Mouse (Mus musculus) gastrocnemius, postnatal 36 days (tissue): ENCODE data around the gene Gcnt1. TPM values are rescaled to one million over a fixed set of nuclear protein-coding genes. Genes with fewer than 3 reads are reported as not detected.

ENCODE experiments used
- DNase-seq, 2 experiments: peaks; one replicate each; pipeline ENCODE4 v3.0.0; 2022
- intact Hi-C: fragments of 180-260 bp; cut with DNase I; formaldehyde crosslinking; loops from one replicate; pipeline ENCODE4 v1.15.1; 2025
- total RNA-seq, 2 experiments: library from RNA; stranded (reverse); gene quantifications; 2 replicates each; pipeline ENCODE4 v1.2.3; 2021

The Gcnt1 gene
- total RNA-seq, 2 experiments from 2014 or later: 0.39 to 0.48 TPM

DNA sequence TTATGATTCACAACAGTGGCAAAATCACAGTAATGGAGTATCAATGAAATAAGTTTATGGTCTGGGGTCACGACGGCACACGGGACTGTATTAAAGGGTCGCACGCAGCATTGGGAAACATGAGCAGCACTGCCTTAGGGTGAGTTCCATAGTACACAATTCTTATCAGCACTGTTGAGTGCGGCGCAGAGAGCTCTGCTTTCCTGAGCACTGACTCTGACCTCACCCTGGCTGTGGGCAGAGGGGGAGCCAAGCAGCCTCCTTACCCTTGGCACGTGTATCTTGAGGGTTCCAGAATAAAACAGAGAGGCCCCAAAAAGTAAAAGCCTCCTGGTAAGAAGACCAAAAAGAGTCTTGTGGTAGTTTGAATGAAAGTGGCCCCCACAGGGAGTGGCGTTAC, 4.1 kb downstream of the Gcnt1 start:
- intact Hi-C loops: loop anchor here (5.0 kb wide), 1 partner anchor 241 kb away; no protein-coding TSS in a partner anchor
- no peak for DNase-seq

DNA sequence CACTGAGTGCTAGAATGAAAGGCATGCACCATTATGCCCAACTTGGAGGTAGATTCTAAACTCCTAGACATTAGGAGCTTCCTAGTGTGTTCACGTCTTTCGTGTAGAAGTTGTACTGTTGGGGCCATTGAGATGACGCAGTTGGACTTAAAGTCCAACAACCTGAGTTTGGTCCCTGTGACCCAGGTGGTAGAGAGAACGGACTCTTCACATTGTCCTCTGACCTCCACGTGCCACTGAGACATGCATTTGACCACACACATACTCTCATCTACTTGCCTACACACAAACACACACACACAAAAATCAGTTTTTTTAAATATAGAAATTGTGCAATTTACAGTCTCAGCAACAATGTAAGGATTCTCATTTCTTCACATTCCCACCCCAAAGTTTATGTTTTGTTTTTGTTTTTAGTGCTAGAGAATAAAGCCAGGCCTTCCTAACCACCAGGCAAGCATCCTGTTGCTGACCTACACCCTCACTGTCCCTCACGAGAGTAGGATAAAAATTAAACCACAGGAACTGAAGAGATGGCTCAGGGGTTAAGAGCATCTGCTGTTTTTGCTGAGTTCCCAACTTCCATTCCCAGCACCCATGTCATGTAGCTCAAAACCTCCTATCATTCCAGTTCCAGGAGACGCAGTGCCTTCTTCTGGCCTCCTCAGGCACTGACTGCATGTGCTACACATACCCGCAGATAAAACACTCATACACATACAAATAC, 6.1 kb downstream of the Gcnt1 start:
- intact Hi-C loops: loop anchor here (5.0 kb wide), 1 partner anchor 239 kb away; no protein-coding TSS in a partner anchor
- no peak for DNase-seq

DNA sequence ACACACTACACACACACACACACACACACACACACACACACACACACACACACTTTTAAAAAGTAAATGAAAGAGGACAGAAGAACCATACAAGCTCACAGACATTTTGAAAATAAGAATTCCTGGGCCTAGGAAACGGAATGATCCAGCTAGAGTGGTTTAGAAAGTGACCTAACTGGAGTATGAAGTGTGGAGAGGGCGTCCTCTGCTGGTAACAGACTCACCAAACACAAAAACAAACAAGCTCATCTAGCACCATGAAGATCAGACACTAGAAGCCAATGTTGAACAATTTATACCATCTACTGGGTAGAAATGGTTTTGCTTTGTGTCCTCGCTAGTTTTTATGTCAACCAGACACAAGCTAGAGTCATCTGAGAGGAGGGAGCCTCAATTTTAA, 7.9 kb downstream of the Gcnt1 start:
- DNase-seq: peak in 1 of 2 experiments; percentile 5
- intact Hi-C loops: loop anchor here (5.0 kb wide), 1 partner anchor 237 kb away; no protein-coding TSS in a partner anchor

- no peak for DNase-seq
- intact Hi-C loops: no loop called here
Observed at GRCm38 (mm10) chr19:17361181-17361580, 11.5 kb downstream of the Gcnt1 start.

GRCm38 (mm10) chr19:17359315-17359890, 13.2 kb downstream of the Gcnt1 start:
- no peak for DNase-seq
- intact Hi-C loops: no loop called here

GRCm38 (mm10) chr19:17357391-17357790, 15.3 kb downstream of the Gcnt1 start:
- intact Hi-C loops: no loop called here

GRCm38 (mm10) chr19:17356932-17357331, 15.7 kb downstream of the Gcnt1 start:
- intact Hi-C loops: no loop called here
- DNase-seq: no peak

More at GRCm38 (mm10) chr19:17357391-17357790, 15.3 kb downstream of the Gcnt1 start:
- no peak for DNase-seq

DNA sequence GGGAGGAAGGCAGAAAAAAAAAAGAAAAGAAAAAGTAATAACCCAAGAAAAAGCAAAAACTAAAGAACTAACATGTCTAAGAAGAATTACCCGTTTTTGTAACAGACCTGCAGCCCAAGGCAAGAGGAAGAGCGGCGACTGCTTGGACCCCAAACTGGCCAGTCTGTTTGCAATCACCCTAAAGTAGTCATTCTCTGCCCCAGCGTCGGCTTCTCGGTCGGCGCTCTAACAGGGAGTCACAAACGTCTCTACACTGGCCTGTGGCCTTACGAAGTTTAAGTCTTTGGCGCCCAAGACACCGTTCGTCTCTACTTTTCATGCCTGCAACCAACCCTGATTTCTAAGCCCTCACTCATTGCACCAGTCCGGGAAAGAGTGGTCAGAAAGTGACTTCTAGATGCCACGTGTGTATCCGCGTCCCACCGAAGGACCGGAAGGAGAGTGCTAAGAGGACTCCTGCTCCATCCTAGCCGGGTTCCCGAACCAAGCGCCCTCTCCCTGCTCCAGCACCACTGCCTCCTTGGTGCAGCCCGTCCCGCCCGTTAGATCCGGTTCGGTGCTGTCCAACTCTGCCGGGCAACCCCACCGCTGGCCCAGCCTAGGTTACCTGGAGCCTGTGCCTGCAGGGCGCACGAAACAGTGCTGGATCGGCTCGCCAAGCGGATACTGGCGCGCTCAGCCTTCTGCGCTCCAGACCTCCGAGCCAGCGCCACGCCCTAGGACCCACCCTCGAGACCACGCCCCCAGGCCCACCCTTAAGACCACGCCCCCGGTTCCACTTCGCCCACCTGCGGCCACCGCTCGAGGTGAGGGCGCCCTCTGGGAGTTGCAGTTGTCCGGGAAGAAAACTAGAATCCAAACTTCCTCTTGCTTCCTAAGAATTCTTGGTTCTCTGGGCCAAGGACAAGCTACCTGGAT, 16.4 kb downstream of the Gcnt1 start:
- intact Hi-C loops: no loop called here
- DNase-seq: peak in 1 of 2 experiments; percentile 27

DNA sequence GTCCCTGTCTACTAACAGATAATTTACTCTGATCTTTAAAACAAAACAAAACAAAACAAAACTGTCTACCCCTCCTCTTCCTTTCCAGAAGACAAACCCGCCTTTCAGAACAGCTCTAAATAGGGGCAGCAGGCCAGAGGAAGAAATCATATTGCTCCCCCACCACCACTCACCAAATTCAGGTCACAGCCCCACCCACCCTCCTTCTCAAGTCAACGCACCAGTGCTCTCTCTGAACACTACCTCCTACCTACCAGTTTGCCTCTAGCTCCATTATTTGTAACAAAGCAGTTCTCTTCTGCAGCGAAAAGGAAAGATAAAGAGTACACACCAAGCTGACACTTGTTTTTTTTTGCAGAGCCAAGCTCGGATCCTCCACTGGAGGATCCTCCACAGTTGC, 17.3 kb downstream of the Gcnt1 start:
- DNase-seq: no peak
- intact Hi-C loops: no loop called here

GRCm38 (mm10) chr19:17354797-17355196, 17.8 kb downstream of the Gcnt1 start:
- intact Hi-C loops: no loop called here
- no peak for DNase-seq

DNA sequence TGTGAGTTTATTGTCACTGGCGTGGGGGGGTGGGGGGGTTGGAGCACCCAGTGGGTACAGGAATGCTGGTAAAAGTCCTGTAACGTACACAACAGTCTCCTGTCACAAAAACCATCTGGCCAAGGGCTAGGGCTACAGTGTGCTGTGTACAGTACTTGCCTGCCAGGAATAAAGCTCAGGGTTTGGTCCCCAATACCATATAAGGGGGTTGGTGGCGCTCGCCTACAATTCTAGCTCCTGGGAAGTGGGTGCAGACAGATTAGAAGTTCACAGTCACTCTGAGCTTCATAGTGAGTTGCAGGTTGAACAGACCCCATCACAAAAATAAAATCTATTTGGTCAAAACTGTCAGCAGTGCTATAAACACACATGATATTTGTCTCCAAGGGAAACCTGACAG, 18.3 kb downstream of the Gcnt1 start:
- DNase-seq: no peak
- intact Hi-C loops: no loop called here

DNA sequence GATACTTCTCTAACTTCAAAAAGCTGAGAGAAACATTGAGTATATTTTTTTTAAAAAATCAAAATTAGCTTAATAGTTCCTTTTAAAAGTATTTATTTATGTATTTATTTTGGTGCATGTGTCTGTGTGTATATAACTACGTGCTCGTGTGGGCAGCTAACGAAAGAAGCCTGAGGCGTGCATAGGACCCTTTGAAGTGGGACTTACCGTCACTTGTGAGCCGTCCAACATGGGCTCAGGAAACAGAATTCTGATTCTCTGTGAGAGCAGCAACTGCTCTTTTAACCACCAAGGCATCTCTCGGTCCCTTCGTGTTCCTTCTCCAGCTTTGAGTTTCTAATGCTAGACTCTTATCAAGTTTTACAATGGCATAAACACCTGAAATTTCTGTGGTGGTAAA, 18.9 kb downstream of the Gcnt1 start:
- DNase-seq: no peak
- intact Hi-C loops: no loop called here

- intact Hi-C loops: no loop called here
- no peak for DNase-seq
Observed at GRCm38 (mm10) chr19:17347852-17348251, 24.8 kb downstream of the Gcnt1 start.

GRCm38 (mm10) chr19:17346716-17347474, 25.7 kb downstream of the Gcnt1 start:
- intact Hi-C loops: no loop called here
- no peak for DNase-seq

- intact Hi-C loops: no loop called here
- DNase-seq: no peak
Observed at GRCm38 (mm10) chr19:17344881-17345280, 27.8 kb downstream of the Gcnt1 start.

- no peak for DNase-seq
- intact Hi-C loops: no loop called here
Observed at GRCm38 (mm10) chr19:17339563-17339962, 33.1 kb downstream of the Gcnt1 start.

- intact Hi-C loops: no loop called here
- DNase-seq: no peak
Observed at GRCm38 (mm10) chr19:17337057-17337679, 35.5 kb downstream of the Gcnt1 start.

- intact Hi-C loops: no loop called here
- DNase-seq: no peak
Observed at GRCm38 (mm10) chr19:17336646-17337045, 36.0 kb downstream of the Gcnt1 start.

DNA sequence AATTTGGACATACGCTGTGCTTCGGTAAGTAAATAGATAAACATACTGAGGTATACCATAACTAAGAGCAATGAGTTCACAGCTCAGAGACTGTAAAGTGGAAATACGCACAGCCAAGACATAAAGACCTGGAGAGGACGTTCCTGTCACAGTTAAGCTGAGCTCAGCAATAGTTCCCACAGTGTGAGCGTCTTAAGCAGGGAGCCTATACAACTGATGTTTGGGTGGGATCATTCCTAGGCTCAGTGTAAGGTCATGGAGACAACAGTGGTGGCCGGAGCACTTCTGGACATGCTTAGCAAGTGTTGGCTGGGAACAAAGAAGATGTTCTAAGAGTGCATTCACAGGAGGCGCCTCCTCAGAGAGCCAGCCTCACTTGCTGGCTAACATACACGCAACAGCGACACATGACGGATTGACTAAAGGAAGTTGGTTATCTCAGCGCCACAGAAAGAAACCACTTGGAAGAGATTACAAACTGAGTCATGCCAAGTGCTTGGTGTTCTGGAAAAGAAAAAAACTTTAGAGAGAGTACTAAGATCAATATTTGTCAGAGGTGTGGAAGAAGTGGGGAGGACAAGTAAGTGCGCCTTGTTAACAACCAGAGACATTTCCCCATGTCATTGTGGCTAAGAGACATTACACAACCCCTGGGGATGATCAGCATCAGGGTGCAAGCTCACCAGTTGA, 37.9 kb downstream of the Gcnt1 start:
- no peak for DNase-seq
- intact Hi-C loops: no loop called here
